Mouse (Mus musculus) thymus, adult 18-20 months (tissue): ENCODE measurements at regions not wholly inside any gene's neighbourhood (a gene's known extent, or its start where the extent isn't known, plus 50 kb on each side); places are given as distances from the start of the nearest gene placed in this dataset.

Experiments used
- DNase-seq, 2 experiments: peaks; one replicate each; pipeline ENCODE4 v3.0.0; 2022; ENCODE audit warnings: mixed read lengths in 2 of 2

DNA sequence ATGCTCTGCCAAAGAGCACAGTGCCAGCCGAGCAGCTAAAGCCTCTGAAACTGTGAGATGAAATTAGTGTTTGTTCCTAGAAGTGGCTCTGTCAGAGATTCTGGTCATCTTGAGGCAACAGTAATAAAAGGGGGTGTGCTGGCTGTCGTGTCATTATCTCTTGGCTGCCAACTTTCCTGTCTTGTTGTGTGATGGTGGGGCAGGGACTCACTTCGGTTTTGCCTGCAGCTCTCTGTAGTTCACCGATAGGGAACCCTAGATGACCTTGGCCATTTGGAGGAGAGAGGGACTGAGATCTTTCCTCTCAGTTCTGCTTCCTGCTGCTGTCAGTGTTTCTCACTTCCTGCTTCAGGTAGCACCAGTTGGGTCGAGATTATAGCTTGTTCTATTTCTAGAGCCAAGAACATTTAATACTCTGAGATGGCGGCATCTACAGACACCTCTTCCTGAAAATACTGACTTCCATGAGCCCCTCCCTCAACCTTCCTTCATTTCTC is 159.8 kb upstream of the Kbtbd8 start:
- no peak for DNase-seq

DNA sequence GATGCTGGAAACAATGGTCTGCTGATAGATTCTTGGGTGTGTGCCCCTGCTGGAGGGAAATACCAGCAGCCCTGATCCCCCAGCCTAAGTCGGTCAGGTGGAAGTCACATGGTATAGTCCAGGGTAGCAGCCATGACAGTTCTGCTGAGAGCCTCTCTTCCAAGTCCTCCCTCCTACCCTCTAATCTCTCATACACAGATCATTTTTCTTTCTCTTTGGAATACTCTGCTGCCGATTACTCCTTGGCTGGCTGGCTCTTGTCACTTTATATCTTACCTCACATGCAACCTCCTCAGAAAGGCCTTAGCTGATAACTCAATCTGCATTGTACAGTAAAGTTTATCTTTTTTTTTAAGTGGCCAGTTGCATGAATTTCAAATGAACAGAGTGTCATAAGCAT is 162.5 kb upstream of the Kbtbd8 start:
- DNase-seq = no peak

DNA sequence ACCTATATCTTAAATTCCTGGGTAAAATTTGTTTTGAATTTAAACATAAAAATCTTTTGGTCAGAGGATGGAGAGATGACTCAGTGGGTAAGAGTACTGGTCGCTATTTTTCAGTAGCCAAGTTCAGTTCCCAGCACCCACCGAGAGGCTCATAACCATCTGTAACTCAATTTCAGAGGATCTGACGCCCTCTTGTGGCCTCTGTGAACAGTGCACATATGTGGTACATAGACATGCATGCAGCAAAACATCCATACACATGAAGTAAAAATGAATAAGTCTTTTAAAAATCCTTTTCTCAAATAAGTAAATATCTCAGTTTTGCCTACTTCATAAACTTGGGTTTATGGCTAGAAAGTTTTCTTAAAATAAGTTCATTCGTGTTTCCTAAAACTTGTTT is 163.4 kb upstream of the Kbtbd8 start:
- DNase-seq = no peak

DNA sequence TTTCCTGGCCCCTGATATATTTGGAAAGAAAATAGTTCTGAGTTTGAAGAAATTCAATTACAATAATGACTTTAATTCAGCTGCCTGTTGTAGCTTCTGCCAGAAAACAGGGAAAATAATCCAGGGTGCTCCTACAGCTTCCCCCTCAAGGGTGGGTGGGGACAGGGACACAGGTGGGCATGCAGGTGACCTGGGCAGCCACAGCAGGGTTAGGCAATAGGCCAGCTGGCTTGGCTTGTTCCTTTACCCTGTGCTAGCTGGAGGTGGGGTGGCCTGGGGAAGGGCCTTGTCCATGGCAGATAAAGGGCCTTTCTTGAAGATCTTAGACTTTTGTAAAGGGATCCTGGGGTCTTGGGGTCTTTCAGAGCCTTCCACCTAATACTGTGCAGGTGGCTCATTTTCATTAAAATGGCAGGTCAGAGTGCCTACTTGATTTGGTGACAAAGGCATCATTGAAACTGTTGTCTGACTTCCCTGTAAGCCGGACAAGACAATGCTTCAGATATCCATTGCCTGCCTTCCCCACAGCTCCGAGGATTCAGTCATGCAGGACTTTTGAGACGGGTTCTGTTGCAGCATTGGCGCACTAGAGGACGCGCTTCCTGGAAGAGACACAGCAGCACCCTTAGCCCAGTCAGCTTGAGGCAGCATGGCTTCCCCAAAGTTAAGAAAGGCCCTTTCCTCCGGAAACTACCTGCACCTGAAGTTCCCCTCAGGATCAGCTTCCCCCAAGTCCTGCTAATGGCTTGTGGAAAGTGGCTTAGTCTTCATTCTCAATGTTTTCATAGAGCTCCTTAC is 164.9 kb upstream of the Kbtbd8 start:
- DNase-seq = no peak

DNA sequence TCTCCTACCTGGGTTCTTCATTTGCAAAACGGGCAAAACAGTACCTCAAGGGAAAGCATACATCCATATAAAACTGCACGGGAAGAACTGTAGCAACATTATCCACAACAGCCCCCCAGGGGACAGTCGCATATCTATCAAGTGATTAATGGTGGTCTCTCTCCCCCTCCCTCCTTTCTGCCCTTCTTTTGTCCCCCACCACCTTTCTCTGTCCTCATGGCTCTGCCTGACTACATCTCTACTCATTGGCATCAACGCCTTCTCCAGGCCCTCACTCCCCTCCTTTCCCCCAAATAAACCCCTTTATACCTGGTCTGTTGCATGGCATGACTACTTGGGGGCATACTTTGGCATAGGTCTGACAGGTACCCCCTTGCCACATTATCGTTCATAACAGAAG is 166.1 kb upstream of the Kbtbd8 start:
- no peak for DNase-seq

DNA sequence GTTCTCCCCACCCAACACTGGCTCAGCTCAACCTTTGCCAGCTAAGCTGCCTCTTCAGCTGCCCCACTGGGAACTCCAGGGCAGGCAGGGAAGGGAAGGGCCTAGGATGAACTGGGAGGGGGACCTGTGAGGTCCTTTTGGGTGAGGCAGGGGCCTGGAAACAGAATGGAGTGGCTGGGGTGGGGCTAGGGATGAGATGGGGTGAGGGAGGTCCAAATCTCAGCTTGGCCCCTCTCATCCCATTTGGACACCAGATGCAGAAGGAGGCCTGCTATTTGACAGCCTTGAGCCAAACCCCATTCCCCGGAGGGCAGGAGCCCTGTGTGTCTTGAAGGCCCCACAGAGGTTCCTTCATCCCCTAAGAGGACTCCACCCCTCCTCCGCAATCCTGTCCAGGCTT is 166.7 kb upstream of the Kbtbd8 start:
- DNase-seq = no peak

DNA sequence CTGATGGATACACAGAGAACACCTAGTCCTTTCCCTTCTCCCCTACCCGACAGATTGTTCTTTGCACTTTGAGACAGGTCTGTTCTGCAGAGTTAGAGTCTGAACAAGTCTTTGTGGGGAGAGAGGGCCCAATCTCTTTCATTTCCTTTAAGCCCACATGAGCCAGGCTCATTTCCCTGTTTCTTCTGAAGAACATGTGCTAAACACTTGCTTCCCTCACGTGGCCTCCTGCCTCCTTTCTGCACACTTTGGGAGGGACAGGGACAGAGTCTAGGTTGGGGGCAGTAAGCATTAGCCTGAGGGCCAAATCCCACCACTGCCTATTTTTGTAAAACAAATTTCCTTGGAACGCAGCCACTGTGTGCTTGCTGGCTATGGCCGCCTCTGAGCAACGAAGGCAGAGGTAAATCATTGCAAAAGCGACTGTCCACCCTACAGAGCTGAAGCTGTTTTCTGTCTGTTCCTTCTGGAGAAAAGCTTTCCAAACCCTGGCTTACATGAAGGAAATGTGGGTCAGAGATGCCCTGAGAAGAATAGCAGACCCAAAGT is 170.6 kb upstream of the Kbtbd8 start:
- no peak for DNase-seq

DNA sequence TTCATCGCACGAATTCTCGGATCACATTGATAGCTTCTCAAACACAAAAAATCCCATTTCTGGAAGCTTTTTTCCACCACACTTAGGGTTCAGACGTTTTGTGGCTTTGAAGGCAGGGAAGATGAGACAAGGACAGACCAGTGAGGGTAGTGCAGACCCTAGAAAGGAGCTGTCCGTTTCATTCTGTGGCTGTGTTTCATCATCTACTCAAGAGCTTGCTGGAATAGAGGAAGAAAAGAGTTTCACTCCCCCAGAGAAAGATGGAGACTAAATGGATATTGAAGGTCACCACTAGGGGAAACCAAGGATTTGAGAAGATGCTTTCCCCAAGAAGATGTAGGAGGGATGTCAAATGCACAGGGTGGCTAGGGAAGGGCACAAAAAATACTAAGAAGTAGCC is 171.3 kb upstream of the Kbtbd8 start:
- no peak for DNase-seq

DNA sequence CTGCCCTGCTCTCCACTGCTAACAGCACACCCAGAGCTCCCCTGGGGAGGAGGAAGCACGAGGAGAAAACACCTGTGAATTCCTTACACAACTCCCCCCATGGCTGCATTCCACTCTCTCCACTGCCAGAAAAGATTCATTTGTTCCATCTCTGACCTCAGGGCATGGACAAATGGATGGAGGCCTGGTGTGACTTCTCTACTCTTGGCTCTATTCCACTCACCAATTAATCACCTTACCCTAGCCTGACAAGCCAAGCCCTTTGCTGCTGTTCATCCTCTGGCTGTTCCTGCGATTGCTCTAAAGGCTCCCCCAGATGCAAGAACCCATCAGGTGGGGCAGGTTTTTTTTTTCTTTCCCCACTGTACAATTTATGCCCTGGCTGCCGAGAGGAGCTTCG is 172.8 kb upstream of the Kbtbd8 start:
- no peak for DNase-seq

DNA sequence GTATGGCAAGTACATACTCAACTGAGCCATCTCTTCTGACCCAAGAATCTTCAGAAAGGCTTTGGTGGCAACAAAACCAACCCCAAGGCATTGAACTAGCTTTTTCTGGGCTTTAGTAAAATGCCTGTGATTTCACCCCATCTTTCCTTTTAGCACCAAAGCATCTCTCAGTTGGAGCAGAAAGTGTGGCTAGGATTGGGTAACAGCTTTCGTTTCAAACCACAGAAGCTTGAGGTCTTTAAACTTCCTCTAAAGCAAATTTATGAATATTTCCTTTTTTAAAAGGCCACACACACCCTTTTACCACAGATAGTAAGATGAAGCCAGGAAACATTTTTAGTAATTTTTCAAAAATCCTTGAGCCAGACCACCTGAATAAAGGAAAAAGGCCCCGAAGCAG is 178.1 kb upstream of the Kbtbd8 start:
- no peak for DNase-seq

DNA sequence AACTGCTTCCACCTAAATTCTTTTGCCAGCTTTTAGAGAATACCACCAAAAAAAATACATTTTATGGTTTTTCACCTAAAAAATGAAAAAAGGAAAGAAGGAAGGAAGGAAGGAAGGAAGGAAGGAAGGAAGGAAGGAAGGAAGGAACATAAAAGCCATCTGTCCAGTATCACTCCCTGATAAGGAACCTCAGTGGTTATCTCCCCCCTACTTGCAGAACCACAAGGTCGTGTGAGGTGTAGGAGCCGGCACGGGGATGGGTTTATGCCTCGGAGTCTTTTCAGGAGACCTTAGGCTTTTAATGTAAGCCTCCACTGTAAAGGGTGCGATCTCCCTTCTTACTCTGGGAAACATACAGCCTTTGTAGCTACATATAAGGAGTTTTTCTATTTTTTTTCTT is 180.8 kb upstream of the Kbtbd8 start:
- DNase-seq = no peak

DNA sequence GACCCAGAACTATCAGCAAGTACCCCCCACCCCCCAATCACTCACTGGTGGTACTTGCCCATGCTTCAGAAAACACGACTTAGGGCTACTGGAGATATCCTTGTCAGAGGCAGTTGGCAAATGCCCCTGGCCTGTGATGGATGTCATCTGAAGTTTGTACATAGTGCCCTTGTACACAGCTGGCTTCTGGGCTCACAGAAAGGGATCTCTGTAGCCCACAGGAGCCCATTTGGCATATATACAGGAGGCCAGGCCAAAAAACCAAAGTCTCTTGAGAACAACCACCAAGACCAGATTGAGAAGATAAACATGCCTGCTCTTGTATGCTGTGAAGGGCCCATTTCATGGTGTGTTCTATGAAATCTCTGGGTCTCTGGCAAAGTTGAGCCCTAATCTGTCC is 181.3 kb upstream of the Kbtbd8 start:
- no peak for DNase-seq

DNA sequence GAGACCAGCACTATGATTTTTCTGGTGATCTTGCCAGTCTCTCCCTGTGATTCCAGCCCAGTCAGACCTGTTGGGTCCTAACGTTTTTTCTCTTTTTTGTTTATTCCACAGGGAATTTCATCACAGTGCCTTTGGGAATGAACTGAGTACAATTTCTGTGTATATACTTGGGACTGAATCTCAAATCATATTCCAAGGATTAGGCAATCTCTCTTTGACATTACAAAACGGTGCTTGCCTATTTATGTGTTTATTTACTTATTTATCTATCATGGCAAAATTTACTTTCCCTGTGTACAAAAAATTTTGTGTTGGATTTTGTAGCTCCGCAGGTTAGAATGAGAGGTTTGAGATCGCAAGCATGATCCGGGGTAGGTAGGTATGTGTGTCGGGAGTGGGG is 189.2 kb upstream of the Kbtbd8 start:
- DNase-seq = no peak

DNA sequence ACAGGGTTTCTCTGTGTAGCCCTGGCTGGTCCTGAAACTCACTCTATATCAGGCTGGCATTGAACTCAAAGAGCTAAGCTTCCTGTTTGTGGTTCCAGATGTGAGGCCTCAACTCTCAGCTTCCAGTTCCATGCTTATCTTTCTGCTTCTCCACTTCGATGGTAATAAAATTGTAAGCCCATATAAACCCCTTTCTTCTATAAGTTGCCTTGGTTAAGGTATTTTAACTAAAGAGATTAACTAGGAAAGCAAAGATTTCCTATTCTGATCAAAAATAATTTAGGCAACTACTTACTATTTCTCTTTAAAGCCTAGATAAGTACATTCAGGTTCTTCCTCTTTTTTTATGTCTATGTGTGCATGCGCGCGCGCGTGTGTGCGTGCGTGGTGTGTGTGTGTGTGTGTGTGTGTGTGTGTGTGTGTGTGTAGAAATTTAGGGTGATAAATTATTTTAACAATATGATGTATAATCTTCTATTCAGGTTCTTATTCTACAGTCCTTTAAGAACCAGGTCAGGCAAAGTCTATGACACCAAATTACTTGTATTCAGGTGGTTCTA is 190.3 kb upstream of the Kbtbd8 start:
- no peak for DNase-seq

DNA sequence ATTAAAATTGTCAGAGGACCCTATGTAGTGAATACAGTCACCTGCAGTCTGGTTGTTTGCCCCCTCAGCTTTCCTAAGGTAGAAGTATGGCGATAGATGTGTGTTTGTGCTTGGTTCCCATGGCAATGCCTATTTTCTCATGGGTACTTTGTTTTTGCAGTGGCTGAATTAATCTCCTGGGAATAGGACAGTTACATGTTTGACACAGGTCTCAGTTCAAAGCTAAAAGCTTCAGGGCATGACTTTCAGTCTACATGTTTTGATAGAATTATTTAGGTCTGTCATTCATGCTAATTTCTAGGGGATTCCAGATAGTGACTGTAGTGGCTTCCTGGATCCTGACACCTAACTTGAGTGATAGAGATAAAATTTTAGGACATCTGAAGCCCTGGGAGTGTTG is 191.6 kb upstream of the Kbtbd8 start:
- DNase-seq = no peak

DNA sequence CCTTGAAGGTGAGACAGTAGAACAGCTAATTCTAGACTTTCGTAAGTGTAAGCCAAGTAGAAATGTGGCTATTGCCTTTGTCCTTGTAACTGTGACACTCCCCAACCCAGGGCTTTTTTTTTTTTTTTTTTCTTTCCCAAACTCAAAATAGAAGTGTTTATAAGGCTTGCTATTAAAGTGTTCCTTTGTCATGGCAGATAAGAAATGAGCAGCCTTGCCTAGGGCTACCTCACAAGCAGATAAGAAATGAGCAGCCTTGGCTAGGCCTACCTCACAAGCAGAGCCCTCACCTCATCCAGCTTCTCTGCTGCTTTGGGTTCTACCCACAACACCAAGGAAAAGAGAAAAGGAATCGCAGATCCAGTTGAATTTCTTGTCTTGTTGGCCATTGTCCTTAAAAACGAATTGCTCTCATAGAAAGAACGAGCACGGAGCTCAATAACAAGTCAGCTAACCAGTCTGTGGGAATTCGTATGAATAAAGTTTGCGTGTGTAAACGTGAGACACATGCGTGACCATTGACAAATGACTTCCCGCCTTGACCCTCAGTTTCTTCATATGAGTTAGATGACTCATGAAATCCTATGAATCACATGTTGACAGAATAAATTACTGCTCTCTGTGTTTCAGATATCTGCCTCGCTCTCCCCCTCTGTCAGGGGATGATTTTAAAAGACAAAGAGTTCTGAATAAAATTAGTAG is 192.6 kb upstream of the Kbtbd8 start:
- DNase-seq = no peak

DNA sequence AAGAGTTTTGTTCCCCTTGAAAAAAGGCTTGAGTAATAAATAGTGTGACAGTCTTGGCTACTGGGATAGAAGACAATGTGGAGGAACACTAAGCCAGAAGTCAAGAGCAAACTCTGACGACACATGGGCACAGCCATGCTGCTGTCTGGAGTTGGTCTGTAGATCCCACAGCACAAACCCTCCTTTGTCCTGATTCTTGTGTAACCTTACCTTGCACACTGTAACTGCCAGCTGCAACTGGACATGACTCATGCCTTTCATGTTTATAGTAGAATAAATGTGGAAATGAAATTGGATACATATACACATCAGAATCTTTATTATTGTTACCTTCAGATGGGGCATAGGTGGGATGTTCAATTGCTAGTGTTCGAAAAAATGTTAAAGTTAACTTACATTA is 195.3 kb upstream of the Kbtbd8 start:
- no peak for DNase-seq

DNA sequence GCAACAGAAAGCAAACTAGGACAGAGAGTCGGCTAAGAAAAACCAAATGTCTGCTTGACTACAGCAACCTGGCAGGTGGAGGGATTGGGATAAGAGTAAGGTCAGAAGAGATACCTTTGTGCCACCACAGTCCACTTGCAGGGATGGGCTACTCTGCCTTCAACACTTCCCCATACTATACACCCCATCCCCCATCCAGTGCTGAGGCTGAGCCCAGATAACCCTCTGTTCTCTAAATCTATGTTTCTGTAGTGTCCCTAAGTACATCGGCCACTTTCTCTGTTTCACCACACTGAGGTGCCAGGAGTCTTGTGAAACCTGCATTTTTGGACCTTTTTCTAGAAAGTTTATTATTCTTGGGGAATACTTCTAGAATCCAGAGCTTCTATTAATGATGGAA is 196.3 kb upstream of the Kbtbd8 start:
- DNase-seq = no peak

DNA sequence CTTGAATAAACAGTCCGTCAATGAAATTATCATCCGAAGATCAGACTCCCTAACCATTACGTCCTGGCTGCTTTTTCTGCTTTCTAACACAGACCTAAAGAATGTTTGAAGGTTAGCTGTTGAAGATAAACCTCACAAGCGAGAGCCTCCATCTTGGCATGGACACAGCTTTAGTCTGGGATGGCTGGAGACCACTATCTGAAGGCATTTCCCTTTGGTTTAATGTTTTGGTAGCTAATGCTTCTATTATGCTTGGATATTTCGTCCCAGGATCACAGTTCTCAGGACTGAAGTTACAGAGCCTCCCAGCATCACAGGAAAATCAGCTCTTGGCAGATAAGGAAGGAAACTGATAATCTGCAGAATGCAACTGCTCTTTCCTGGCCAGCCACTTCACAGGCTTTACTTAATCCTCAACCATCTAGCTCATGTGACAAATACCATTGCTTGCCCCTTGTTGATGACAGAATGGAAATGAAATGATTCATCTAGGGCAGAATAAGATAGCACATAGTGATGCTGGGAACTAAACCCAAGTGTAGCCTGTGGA is 197.8 kb upstream of the Kbtbd8 start:
- DNase-seq = no peak

DNA sequence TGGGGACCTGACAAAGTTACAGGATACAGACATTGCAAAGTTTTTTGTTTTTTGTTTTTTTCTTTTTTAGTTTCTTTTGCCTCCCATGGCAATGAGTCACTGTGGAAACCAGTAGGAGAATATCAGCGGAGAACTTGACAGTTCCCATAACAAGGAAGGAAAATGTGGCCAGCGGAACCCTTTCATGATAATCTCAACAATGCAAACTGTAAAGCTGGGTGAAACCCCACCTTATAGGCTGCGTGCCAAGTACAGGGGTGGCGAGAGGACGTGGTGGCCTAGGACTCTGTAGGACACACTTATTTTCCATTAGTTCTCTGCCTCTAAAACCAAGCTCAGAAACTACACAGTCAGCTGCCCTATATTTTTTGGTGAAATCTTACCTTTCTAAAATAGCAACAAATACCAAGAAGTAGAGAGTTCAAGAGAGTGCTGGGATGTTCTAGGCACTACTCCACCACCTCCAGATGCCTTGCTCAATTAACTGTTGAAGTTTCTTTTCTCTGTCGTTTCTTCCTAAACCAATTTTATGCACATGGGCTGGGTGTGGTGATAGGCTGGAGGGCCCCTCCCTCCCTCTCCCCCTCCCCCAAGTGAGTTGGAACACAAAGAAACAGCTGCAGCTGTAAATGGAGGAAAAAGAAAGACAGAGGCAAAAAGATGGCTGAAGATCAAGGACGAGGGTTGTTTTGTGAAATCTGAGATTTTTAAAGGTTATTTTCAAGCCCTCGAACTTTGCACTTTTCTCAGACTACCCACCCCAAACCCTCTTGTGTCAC is 201.0 kb upstream of the Kbtbd8 start:
- no peak for DNase-seq

DNA sequence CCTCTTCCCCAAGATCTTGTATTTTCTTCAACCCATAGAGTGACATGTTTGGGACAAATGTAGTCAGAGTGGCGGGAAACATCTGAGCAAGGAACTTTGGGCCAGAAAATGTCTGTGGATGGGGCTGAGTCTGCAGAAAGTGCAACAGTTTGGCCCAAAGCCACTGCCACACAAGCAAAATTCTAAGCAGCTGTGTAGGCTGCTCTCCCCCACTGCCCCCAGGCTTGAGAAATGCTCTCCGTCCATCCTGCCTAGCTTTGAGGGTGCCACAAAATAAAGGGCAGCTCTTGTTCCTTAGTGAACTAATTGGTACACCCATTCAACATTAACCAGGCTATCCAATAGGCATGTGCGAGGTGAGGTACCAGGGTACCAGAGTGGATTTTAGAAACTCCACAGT is 205.2 kb upstream of the Kbtbd8 start:
- DNase-seq = no peak

DNA sequence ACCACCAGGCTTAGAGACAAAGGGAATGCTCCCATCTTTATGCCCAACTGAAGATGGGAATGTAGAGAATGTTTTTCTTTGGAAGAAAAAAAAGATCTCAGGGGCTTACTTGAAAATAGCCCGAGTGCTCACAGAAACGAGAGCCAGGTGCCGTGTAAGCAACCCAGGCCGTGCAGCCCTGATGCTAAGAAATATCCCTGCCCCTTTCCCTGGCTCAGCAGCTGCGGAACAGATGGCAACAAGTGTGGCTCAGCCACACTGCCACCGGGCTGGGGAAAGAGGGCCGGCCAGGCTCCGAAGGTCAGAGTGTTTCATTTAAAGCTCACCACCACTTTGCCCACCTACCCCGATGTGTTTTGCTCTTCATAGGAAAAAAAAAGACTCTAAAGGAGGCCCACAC is 205.7 kb upstream of the Kbtbd8 start:
- DNase-seq = no peak

DNA sequence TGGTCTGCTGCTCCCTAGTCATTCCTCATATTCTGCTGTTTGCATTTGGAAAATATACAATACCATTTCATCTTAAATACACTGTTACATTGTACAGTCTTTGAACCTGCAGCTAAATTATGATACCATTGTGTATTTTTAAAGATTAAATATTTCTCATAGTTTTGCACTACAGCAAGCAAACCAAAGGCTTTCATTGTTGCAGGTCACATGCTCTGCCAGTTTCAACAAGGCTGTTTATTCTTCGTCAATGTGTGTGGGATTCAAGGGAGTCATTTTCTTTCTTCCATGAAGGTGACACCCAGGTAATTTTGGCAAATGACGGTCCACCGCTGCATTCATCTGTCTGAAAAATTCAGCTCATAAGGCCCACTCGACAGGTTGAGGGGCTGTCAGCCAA is 200.9 kb upstream of the Lrig1 start:
- DNase-seq = no peak
